Mouse (Mus musculus) megakaryocyte-erythroid progenitor cell, adult 5-6 weeks (primary cell): ENCODE results near the gene Metrnl. TPM values are rescaled to one million over a fixed set of nuclear protein-coding genes. Genes with fewer than 3 reads are reported as not detected.

Experiments used
- ATAC-seq: replicated peaks from 2 replicates; pipeline ENCODE4 v1.8.0; 2016; ENCODE audit warnings: mild to moderate bottlenecking, inconsistent platforms; ENCODE audit not compliant: severe bottlenecking, poor library complexity, low FRiP score, low TSS enrichment
- total RNA-seq, 2 experiments: library from RNA; stranded (forward) in 1 of 2; stranded (reverse) in 1 of 2; fragments of 200-1000, 215-1000 nt in 1 of 2; fragments of >200 nt in 1 of 2; fragmentation: Nextera tagmentation in 1 of 2; gene quantifications; 2 replicates each; pipeline ENCODE4 v1.2.3; 2014 to 2017

Metrnl gene
- total RNA-seq, 2 experiments from 2014 or later, result 1.6 TPM; not detected in 1

GRCm38 (mm10) chr11:121717724-121718123, 16.4 kb downstream of the Metrnl start:
- no peak for ATAC-seq

DNA sequence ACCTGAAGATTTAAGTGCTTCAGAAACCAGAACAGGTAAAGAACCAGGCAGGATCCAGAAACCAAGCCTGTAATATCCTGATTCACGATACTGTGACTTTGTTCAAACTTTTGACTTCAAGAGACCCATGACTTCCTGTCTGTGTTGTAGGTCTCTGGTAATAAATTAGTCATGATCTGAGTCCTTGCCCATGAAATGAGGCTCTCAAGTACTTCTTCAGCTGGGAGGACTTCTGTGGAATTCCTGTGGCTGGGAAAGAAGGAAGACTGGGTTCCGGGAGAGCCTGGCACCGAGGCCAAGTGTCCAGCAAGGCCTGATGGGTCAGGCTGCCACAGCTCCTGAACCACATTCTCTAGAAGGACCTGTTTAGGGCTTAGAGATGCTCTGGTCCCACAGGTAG, 19.4 kb downstream of the Metrnl start:
- no peak for ATAC-seq

GRCm38 (mm10) chr11:121722434-121722833, 21.1 kb downstream of the Metrnl start:
- no peak for ATAC-seq

- no peak for ATAC-seq
Observed at GRCm38 (mm10) chr11:121726625-121727024, 25.3 kb downstream of the Metrnl start.

DNA sequence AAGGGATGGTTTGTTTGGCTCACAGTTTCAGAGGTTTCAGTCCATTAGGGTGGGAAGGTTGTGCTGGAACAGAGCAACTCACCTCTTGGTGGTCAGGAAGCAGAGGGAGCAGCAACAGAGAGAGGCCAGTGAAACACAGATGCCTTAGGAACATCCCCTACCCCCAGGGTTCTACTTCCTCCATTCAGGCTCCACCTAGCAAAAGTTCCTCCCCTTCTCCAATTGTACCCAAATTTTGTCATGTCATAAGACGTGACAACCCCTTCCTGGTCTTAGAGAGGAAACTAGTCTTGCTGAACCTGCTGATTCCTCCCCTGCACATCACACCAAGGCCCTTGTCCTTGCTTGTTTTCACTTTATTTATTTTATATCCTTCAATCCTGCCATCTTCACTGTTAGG, 32.8 kb downstream of the Metrnl start:
- ATAC-seq, result no peak

- ATAC-seq, result no peak
Observed at GRCm38 (mm10) chr11:121734892-121735291, 33.5 kb downstream of the Metrnl start.

GRCm38 (mm10) chr11:121738616-121739015, 37.3 kb downstream of the Metrnl start:
- no peak for ATAC-seq

DNA sequence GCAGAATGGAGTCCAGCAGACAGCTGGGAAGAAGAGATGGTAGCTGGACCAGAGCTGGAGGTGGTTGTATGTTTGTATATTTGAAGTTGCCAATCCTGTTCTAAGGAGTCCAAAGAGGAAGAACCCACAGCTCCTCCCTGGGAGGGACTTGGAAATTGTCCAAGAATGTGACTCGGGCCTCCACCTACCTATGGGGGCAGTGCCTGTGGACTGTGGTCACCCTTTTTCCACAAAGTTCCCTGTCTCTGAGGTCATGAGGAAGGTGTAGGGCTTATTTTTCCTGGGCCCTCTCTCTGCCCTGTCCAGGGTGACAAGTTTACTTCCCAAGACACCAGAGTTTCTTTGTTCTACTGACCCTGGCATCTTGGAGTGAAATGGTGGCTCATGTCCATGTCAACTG, 39.6 kb downstream of the Metrnl start:
- ATAC-seq, result no peak

- ATAC-seq, result no peak
Observed at GRCm38 (mm10) chr11:121741433-121741832, 40.1 kb downstream of the Metrnl start.

DNA sequence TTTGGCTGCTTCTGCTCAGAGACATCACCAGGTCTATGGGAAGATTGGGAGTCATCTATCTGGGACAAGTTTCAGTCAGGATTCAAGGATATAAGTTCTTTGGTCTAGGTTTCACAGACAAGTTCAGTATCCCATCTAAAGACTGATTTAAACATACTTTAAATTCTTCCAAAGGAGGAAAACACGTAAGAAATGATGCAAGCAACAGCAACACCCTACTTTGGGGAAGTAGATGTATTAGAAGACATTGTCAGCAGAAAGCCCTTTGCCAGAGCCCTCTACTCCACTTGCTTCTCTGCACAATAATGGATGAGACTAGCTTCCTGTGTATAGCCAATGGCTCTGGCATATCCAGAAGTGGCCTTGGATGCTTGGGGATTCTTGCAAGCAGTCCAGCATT, 41.8 kb downstream of the Metrnl start:
- ATAC-seq, result no peak

GRCm38 (mm10) chr11:121743915-121744628, 42.7 kb downstream of the Metrnl start:
- ATAC-seq, result no peak

DNA sequence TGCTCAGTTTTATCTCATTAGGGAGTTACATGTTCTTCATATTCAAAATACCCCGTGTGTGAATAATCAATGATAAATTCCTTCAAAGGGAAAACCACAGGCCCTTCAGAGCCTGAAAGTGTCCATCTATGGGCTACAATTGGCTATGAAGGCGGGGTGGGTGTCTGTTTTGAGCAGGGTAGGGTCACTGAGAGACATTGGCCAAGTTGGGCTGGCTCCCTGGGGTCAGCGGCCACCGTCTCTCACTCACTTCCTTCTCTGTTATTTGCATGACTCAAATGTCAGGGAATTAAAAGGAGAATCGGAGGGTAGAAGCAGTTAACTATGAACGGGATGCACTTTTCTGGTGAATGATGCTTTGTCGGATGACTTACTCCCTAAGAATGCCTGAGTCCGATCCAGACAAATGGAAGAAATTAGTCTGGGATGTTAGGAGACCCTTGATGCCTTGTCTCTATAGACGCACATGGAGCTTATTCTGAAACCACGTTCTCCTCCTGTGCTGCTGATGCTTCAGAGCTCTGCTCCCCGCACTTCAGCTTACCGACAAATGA, 45.7 kb downstream of the Metrnl start:
- ATAC-seq, result no peak

- no peak for ATAC-seq
Observed at GRCm38 (mm10) chr11:121748003-121748684, 46.8 kb downstream of the Metrnl start.

Other genes with a start within 250 kb of the Metrnl start
- 64.2 and 85.0 TPM in 2 replicates for gene Tbcd, start 249.6 kb upstream of the Metrnl start, total RNA-seq (2014; fragmentation: Nextera tagmentation)
- 53.6 and 105 TPM in 2 replicates for gene Tbcd, start 249.6 kb upstream of the Metrnl start, total RNA-seq (2017)
- gene Zfp750, start 182.2 kb upstream of the Metrnl start, total RNA-seq (2014; fragmentation: Nextera tagmentation), result not detected in 2 replicates
- gene Zfp750, start 182.2 kb upstream of the Metrnl start, total RNA-seq (2017), result 0.66 TPM in 1 of 2 replicates, not detected in the other
- gene B3gntl1, start 28.4 kb upstream of the Metrnl start, total RNA-seq (2014; fragmentation: Nextera tagmentation), result 7.4 and 11.1 TPM in 2 replicates
- 8.2 and 8.8 TPM in 2 replicates for gene B3gntl1, start 28.4 kb upstream of the Metrnl start, total RNA-seq (2017)
- gene Ptchd3, start 128.7 kb downstream of the Metrnl start, total RNA-seq (2014; fragmentation: Nextera tagmentation), result not detected in 2 replicates
- gene Ptchd3, start 128.7 kb downstream of the Metrnl start, total RNA-seq (2017), result not detected in 2 replicates